Mouse (Mus musculus) embryonic fibroblast, embryonic 13.5 days (primary cell): ENCODE measurements around the gene Mllt3.

ENCODE experiments used
- CTCF ChIP-seq: IDR thresholded peaks from 2 replicates; pipeline ENCODE4 v1.5.1; 2011; ENCODE audit warnings: mild to moderate bottlenecking, control low read depth, low read length, moderate library complexity, borderline replicate concordance; ENCODE audit not compliant: insufficient read depth
- POLR2A ChIP-seq: IDR thresholded peaks from 2 replicates; pipeline ENCODE4 v1.6.1; 2011; ENCODE audit warnings: low read depth, mild to moderate bottlenecking, control low read depth, low read length, moderate library complexity

- TF ChIP-seq CTCF (no peak), POLR2A (no peak)
These were observed 70.0 kb downstream of the Mllt3 start for GRCm38 (mm10) chr4:87963055-87963772.
